Mouse (Mus musculus) cortical plate, adult 2 months (tissue): ENCODE data around the gene Gm20671.
"Not testable (repeated sequence)": the region's sequence is repeated elsewhere in the genome, so short reads cannot be mapped to it uniquely, and the experiment has no call there.

Experiments
- CTCF ChIP-seq: fragments of 200-500 bp; IDR thresholded peaks from 2 replicates; pipeline ENCODE4 v1.5.1; 2011; ENCODE audit warnings: mild to moderate bottlenecking, control low read depth, low read length; ENCODE audit not compliant: insufficient read depth; ENCODE audit errors: extremely low read depth
- POLR2A ChIP-seq: fragments of 200-500 bp; IDR thresholded peaks from 2 replicates; pipeline ENCODE4 v1.6.1; 2011; ENCODE audit warnings: mild to moderate bottlenecking, low read length, control low read depth; ENCODE audit not compliant: insufficient read depth; ENCODE audit errors: extremely low read depth

DNA sequence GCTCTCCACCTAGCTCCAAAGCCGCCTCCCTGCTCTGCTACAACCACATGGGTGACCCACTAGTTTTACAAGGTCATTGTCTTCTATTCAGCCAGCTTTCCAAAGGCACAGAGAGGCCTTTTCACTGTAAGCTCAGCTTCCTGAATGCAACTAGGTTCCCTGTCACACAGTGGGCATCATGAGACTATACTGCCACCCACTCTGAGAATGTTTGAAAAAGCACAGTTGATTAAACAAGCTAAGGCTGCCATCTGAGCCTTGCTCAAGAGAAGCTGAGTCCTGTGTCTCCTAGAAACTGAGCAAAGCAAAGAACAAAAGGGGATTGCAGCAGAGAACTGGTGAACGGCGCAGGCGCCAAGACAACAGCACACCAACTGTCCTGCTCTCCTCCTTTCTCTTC, 85.5 kb downstream of the Gm20671 start:
- not testable (repeated sequence) for TF ChIP-seq CTCF
- TF ChIP-seq POLR2A, result peak; percentile 37; the same call in 1 of the 2 replicates
